Mouse (Mus musculus): ENCODE data around the gene Pten. TPM values are rescaled to one million over a fixed set of nuclear protein-coding genes. Genes with fewer than 3 reads are reported as not detected.
"Not testable (repeated sequence)": the region's sequence is repeated elsewhere in the genome, so short reads cannot be mapped to it uniquely, and the experiment has no call there.

The Pten gene
- polyA plus RNA-seq, 1 experiment from 2014 or later: 13.7 TPM

DNA sequence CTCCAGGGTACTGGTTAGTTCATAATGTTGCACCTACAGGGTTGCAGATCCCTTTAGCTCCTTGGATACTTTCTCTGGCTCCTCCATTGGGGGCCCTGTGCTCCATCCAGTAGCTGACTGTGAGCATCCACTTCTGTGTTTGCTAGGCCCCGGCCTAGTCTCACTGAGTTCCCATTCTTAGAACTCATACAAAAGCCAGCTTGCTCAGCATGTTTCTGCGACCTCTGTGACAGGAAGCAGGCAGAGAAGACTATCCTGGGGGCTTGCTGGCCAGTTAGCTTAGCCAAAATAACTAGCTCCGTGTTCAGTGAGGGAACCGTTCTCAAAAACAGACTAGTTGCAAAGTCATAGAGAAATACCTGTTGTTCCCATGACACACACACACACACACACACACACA is 30.1 kb downstream of the Pten start:
- not testable (repeated sequence) for H3K9me3 ChIP-seq; H3K9ac ChIP-seq (replicated peaks); H3K27ac ChIP-seq (replicated peaks); ATAC-seq (ENCODE audit: low FRiP score, low read depth); H3K4me2 ChIP-seq (replicated peaks); H3K36me3 ChIP-seq; H3K4me3 ChIP-seq; H3K27me3 ChIP-seq
- WGBS: 42% methylated on average over 4 of the region's 4 CpGs
- H3K4me1 ChIP-seq: peaks cover 24% of the 10 kb centered on the region

DNA sequence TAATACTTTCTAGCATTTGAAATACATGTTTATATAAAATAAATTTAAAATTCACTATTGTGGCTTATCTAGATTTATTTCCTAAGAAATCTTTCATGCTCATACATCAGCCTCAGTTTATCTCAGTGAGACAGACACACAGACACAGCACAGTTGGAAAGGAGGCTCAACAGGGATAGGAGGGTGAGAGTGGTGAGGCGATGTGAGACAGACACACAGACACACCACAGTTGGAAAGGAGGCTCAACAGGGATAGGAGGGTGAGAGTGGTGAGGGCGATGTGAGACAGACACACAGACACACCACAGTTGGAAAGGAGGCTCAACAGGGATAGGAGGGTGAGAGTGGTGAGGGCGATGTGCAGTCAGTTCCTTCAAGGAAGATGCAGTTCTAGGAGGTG is 30.7 kb downstream of the Pten start:
- not testable (repeated sequence) for H3K4me3 ChIP-seq; H3K27me3 ChIP-seq; H3K27ac ChIP-seq (replicated peaks); H3K4me2 ChIP-seq (replicated peaks); H3K9me3 ChIP-seq; H3K9ac ChIP-seq (replicated peaks); ATAC-seq (ENCODE audit: low FRiP score, low read depth); H3K36me3 ChIP-seq
- 85% methylated on average over 3 of the region's 3 CpGs for whole genome bisulfite sequencing
- peaks cover 27% of the 10 kb centered on the region for H3K4me1 ChIP-seq

DNA sequence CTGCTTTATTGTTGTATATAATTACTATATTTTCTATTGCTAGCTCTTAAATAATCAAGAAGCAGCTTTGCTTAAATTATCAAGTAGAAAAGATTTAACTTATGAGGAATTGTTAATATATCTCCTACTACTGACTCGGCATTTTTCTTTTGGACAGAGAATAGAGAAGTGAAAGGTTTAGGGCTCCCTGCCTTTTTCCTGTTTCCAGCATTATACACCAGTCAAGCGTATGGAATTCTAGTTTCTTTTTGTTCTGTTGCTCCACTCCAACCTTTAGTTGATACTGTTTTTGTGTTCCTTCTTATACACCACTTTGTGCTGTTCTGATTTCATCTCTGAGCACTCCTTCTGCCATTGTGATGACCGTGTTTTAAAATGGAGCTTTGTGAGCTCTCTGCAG is 32.2 kb downstream of the Pten start:
- H3K4me3 ChIP-seq: no peak overlapping the region
- no peaks in the 10 kb centered on the region for H3K9me3 ChIP-seq
- ATAC-seq (ENCODE audit: low FRiP score, low read depth): no peak
- no peak overlapping the region for H3K4me2 ChIP-seq (replicated peaks)
- no peaks in the 10 kb centered on the region for H3K36me3 ChIP-seq
- no peak overlapping the region for H3K27ac ChIP-seq (replicated peaks)
- no peak overlapping the region for H3K9ac ChIP-seq (replicated peaks)
- WGBS: 28% methylated on average over 3 of the region's 3 CpGs
- no peaks in the 10 kb centered on the region for H3K27me3 ChIP-seq
- peaks cover 38% of the 10 kb centered on the region for H3K4me1 ChIP-seq

DNA sequence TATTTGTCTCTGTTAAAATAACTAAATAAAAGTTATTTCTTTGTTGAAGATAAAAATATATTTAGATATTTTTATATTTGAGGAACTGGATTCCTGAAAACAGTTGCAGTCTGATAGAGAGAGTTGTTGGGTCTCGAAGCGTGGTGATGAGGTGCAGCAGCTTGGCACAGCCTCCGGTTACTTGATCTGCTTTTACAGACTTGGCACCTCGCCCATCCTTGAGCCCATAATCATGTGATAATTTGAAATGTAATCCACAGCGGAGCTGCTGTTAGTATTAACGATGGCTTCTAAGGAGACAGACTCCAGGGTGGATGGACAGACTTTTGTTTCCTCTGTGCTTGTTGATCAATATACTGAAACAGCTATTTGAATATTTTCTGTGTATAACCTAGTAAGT is 35.3 kb downstream of the Pten start:
- H3K27ac ChIP-seq (replicated peaks): no peak overlapping the region
- H3K27me3 ChIP-seq: no peaks in the 10 kb centered on the region
- H3K9ac ChIP-seq (replicated peaks): no peak overlapping the region
- no peak overlapping the region for H3K4me3 ChIP-seq
- ATAC-seq (ENCODE audit: low FRiP score, low read depth): peak; percentile 44; the same call in 1 of the 2 replicates
- H3K36me3 ChIP-seq: no peaks in the 10 kb centered on the region
- H3K4me2 ChIP-seq (replicated peaks): no peak overlapping the region
- peaks cover 35% of the 10 kb centered on the region for H3K4me1 ChIP-seq
- no peaks in the 10 kb centered on the region for H3K9me3 ChIP-seq
- WGBS: 35% methylated on average over 6 of the region's 6 CpGs

DNA sequence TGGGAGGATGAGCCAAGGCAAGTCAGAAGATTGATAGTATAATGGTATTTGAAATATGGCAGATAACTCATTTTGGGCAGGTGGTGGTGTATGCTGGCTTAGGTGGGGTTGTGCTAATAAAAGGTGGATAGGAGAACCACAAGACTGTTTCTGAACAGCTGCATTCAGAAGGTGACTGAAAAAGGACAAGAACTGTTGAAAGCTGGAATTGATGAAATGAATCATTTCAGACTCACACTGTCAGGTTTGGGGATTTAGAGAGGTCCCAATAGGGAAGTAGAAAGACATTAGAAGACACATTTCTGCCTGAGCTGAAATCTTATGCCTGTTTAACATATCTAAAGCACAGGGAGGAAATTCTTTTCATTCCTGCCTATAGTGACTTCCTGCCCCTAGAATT is 36.6 kb downstream of the Pten start:
- H3K4me3 ChIP-seq: no peak overlapping the region
- no peak overlapping the region for H3K27ac ChIP-seq (replicated peaks)
- no peaks in the 10 kb centered on the region for H3K9me3 ChIP-seq
- H3K27me3 ChIP-seq: no peaks in the 10 kb centered on the region
- peaks cover 26% of the 10 kb centered on the region for H3K4me1 ChIP-seq
- no peak overlapping the region for H3K4me2 ChIP-seq (replicated peaks)
- ATAC-seq (ENCODE audit: low FRiP score, low read depth): no peak
- no peak overlapping the region for H3K9ac ChIP-seq (replicated peaks)
- no peaks in the 10 kb centered on the region for H3K36me3 ChIP-seq

DNA sequence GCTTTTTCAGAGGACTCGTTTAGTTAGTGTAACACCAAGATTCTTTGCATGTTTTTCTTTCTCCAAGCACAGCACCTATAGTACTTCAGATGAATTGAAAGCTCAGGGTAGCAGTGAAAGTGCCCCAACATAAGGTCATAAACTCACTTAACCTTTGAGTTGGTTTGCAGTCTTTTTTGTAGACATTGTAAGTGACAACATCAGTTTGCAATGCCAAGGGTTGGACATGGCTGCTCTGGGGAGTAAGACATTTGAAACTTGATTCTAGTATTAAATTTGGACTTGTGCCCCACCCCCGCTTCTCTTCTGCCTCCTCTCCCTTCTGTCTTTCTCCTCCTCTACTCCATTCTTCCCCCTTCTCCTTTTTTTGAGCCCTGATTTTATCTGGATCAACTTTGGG is 43.3 kb downstream of the Pten start:
- Histone ChIP-seq H3K9me3 (no peaks in the 10 kb centered on the region), H3K9ac (replicated peaks) (no peak overlapping the region), H3K4me3 (no peak overlapping the region), H3K4me2 (replicated peaks) (no peak overlapping the region), H3K27me3 (no peaks in the 10 kb centered on the region), H3K36me3 (no peaks in the 10 kb centered on the region), H3K4me1 (no peaks in the 10 kb centered on the region), H3K27ac (replicated peaks) (no peak overlapping the region)
- ATAC-seq (ENCODE audit: low FRiP score, low read depth): no peak
- 91% methylated on average over 2 of the region's 2 CpGs for WGBS

DNA sequence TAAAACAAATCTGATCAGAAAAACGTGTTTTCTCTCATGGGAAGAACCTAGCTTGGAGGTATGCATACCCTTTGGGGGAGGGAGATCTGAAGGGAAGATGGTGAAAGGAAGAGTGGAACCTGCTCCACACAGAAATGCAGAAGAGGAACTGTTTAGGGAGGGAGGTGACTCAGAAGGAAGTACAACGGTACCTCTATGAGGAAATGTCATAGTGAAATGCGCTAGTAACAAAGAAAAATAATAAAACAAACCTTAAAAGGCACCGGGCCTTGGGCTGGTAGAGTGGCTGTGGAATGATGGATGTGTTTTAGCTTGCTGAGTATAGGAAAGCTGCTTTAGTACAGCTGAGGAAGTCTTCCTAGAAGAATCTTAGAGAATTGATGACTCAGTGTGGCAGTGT is 47.4 kb downstream of the Pten start:
- Histone ChIP-seq H3K4me2 (replicated peaks) (no peak overlapping the region), H3K27me3 (no peaks in the 10 kb centered on the region), H3K9ac (replicated peaks) (no peak overlapping the region), H3K4me1 (no peaks in the 10 kb centered on the region), H3K27ac (replicated peaks) (no peak overlapping the region), H3K36me3 (no peaks in the 10 kb centered on the region), H3K9me3 (no peaks in the 10 kb centered on the region), H3K4me3 (no peak overlapping the region)
- no peak for ATAC-seq (ENCODE audit: low FRiP score, low read depth)
- WGBS: 90% methylated on average over 4 of the region's 4 CpGs

DNA sequence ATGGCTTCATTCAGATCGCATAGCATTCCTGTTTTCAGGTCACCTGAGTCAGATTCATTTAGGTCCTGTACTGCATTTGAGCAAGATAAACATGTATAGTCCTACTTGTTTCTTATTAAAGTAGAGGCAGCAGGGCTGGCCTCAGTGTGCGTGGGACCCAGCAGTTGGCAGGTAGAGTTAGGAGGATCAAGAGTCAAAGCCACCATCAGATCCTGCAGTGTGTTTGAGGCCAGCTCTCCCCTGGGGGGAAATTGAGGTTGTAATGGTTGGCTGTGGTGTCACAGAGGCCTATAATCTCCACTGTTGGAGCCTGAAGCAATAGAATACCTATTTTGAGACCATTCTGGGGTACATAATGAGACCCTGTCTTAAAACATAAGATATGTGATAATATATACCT is 50.3 kb downstream of the Pten start:
- no peaks in the 10 kb centered on the region for H3K36me3 ChIP-seq
- H3K9me3 ChIP-seq: no peaks in the 10 kb centered on the region
- H3K9ac ChIP-seq (replicated peaks): no peak overlapping the region
- no peak overlapping the region for H3K4me2 ChIP-seq (replicated peaks)
- 93% methylated on average over 2 of the region's 2 CpGs for WGBS
- no peak for ATAC-seq (ENCODE audit: low FRiP score, low read depth)
- no peaks in the 10 kb centered on the region for H3K27me3 ChIP-seq
- H3K27ac ChIP-seq (replicated peaks): no peak overlapping the region
- no peak overlapping the region for H3K4me3 ChIP-seq
- H3K4me1 ChIP-seq: no peaks in the 10 kb centered on the region

DNA sequence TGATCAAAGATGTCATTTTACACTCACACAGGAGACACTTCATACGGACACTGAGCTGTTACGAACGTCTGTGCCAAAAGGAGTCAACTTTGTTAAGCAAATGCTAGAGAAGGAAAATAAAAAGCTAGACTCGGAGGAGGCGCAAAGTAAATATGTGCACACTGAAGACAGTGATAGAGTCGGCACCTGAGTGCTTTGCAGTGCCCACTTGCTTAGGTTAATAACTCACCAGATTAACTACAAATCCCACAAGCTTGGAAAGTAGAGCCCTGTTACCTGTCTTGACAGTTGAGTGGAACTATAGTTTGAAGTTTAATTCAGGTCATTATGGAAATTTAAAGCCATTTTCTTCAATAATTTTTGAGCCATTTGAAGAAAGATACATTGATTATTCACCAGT is 51.4 kb downstream of the Pten start:
- no peaks in the 10 kb centered on the region for H3K4me1 ChIP-seq
- no peak overlapping the region for H3K4me3 ChIP-seq
- H3K9ac ChIP-seq (replicated peaks): no peak overlapping the region
- H3K4me2 ChIP-seq (replicated peaks): no peak overlapping the region
- no peaks in the 10 kb centered on the region for H3K9me3 ChIP-seq
- WGBS: 82% methylated on average over 6 of the region's 6 CpGs
- no peak overlapping the region for H3K27ac ChIP-seq (replicated peaks)
- H3K36me3 ChIP-seq: no peaks in the 10 kb centered on the region
- no peaks in the 10 kb centered on the region for H3K27me3 ChIP-seq
- no peak for ATAC-seq (ENCODE audit: low FRiP score, low read depth)

DNA sequence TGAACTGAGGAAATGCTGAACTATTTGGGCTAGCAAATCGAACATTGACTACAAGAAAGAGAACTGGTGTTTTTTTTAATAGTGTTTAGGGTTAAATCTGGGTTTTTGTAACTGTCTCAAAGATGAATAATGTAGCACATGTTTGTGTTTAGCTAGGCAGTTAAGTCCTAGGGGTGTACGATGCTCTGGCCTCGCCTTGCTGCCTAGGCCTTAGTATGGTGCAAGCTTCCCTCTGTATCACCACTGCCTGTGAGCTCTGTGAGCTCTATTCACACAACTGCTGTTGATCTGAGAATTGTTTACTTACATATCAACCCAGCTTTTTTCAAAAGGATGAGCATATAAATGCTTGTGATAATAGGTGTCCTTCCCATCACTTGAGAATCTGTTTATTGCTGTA is 51.8 kb downstream of the Pten start:
- H3K4me2 ChIP-seq (replicated peaks): no peak overlapping the region
- H3K36me3 ChIP-seq: no peaks in the 10 kb centered on the region
- no peak overlapping the region for H3K9ac ChIP-seq (replicated peaks)
- no peak overlapping the region for H3K27ac ChIP-seq (replicated peaks)
- H3K4me3 ChIP-seq: no peak overlapping the region
- no peaks in the 10 kb centered on the region for H3K27me3 ChIP-seq
- no peaks in the 10 kb centered on the region for H3K9me3 ChIP-seq
- 93% methylated on average over 3 of the region's 3 CpGs for WGBS
- no peaks in the 10 kb centered on the region for H3K4me1 ChIP-seq
- ATAC-seq (ENCODE audit: low FRiP score, low read depth): no peak

DNA sequence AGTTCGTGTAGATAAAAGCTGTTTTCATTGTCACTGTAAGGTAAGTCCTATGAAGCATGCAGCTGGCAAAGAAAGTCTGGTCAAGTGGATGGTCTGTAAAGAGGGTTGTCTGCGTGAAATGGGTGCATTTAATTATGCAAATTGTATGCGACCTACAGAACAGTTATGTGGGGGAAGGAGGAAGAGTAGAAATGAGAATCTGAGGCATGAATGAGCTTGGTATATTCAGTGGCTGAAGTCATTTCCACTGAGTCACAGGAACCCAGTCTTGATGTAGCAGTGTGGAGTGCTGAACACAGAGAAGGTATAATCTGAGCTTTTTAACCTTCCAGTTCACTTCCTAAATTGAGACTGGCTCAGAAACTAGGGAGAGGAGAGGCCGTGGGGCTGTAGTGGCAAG is 61.5 kb downstream of the Pten start:
- ATAC-seq (ENCODE audit: low FRiP score, low read depth): no peak

DNA sequence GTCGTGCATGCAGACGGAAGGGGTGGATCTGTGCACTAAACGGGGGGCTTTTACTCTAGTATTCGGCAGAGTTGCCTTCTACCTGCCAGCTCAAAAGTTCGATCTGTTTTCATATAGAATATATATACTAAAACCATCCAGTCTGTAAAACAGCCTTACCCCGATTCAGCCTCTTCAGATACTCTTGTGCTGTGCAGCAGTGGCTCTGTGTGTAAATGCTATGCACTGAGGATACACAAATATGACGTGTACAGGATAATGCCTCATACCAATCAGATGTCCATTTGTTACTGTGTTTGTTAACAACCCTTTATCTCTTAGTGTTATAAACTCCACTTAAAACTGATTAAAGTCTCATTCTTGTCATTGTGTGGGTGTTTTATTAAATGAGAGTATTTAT is 65.7 kb downstream of the Pten start:
- H3K9me3 ChIP-seq; H3K27me3 ChIP-seq; H3K27ac ChIP-seq (replicated peaks); H3K4me1 ChIP-seq; H3K4me2 ChIP-seq (replicated peaks); ATAC-seq (ENCODE audit: low FRiP score, low read depth); H3K4me3 ChIP-seq; H3K9ac ChIP-seq (replicated peaks): not testable (repeated sequence)
- no CpG with 5 or more reads among the region's 7 CpGs for WGBS
- peaks cover 16% of the 10 kb centered on the region; the same call in 1 of the 2 replicates for H3K36me3 ChIP-seq

More for the DNA sequence above, 61.5 kb downstream of the Pten start:
- H3K4me3 ChIP-seq: no peak overlapping the region
- WGBS: 61% methylated on average over 4 of the region's 4 CpGs
- no peaks in the 10 kb centered on the region for H3K27me3 ChIP-seq
- no peak overlapping the region for H3K9ac ChIP-seq (replicated peaks)
- H3K36me3 ChIP-seq: peaks cover 23% of the 10 kb centered on the region; the same call in 1 of the 2 replicates
- H3K9me3 ChIP-seq: no peaks in the 10 kb centered on the region
- no peak overlapping the region for H3K4me2 ChIP-seq (replicated peaks)
- H3K27ac ChIP-seq (replicated peaks): no peak overlapping the region
- 0 out of 2 replicates have a peak, but pooled peaks cover 9% of the 10 kb centered on the region for H3K4me1 ChIP-seq

DNA sequence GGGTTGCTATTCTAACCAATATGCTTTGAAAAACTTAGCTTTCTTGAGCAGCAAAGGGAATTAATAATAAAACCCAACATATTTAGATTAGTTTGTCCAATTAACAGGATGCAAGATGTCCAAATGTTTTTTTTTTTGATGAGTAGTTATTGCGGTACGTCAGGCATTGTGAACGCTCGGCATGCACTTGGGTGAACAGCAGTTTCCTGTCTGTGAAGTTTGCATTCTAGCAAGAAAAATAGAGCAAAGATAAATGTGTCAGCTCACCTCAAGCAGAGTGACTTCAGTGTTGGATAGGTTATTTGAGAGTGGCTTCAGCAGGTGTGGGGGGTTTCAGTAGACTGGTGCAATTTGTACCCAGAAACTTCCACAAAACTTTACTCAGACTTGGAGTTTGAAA is 69.3 kb downstream of the Pten start:
- H3K4me2 ChIP-seq (replicated peaks): no peak overlapping the region
- H3K9me3 ChIP-seq: no peaks in the 10 kb centered on the region
- H3K4me1 ChIP-seq: no peaks in the 10 kb centered on the region
- ATAC-seq (ENCODE audit: low FRiP score, low read depth): no peak
- no peak overlapping the region for H3K27ac ChIP-seq (replicated peaks)
- 95% methylated on average over 4 of the region's 4 CpGs for WGBS
- no peak overlapping the region for H3K9ac ChIP-seq (replicated peaks)
- H3K4me3 ChIP-seq: no peak overlapping the region
- no peaks in the 10 kb centered on the region for H3K36me3 ChIP-seq
- H3K27me3 ChIP-seq: no peaks in the 10 kb centered on the region

All from midbrain, embryonic 12.5 days (tissue).